Mouse (Mus musculus): Measurements from ENCODE around the gene Pax9. TPM values are rescaled to one million over a fixed set of nuclear protein-coding genes. Genes with fewer than 3 reads are reported as not detected.

The Pax9 gene
- polyA plus RNA-seq (2012; ENCODE audit: insufficient read depth, insufficient read length, missing spikeins): not detected in 2 replicates

- no peak within 1 kb of the TSS for H3K4me3 ChIP-seq (ENCODE audit: insufficient read depth, low read length)
Observed at GRCm38 (mm10) chr12:56691427-56692079, at the start of gene Pax9. Pax9 (plus strand) TSS chr12:56691767.

GRCm38 (mm10) chr12:56669451-56670122 lies 22.0 kb upstream of the Pax9 start:
- Histone ChIP-seq H3K4me1 (ENCODE audit: control insufficient read depth, insufficient read depth, low read length) (no peaks in the 10 kb centered on the region), H3K27ac (ENCODE audit: insufficient read depth, low read depth, low read length) (no peak overlapping the region), H3K4me3 (ENCODE audit: insufficient read depth, low read length) (no peak overlapping the region)
- TF ChIP-seq CTCF (IDR thresholded peaks at IDR 0.05; ENCODE audit: low read depth, low read length): no peak
- no peak for TF ChIP-seq POLR2A (IDR thresholded peaks at IDR 0.05; ENCODE audit: borderline replicate concordance, low read depth, low read length)

More at GRCm38 (mm10) chr12:56691427-56692079, at the start of gene Pax9:
- TF ChIP-seq POLR2A (IDR thresholded peaks at IDR 0.05; ENCODE audit: borderline replicate concordance, low read depth, low read length) (no peak), CTCF (IDR thresholded peaks at IDR 0.05; ENCODE audit: low read depth, low read length) (no peak)
- Histone ChIP-seq H3K27ac (ENCODE audit: insufficient read depth, low read depth, low read length) (no peak within 1 kb of the TSS), H3K4me1 (ENCODE audit: control insufficient read depth, insufficient read depth, low read length) (0 out of 2 replicates have a peak, but pooled peaks cover 2% of the 10 kb centered on the region)

- no peaks in the 10 kb centered on the region for H3K4me1 ChIP-seq (ENCODE audit: control insufficient read depth, insufficient read depth, low read length)
- H3K4me3 ChIP-seq (ENCODE audit: insufficient read depth, low read length): no peak overlapping the region
- TF ChIP-seq CTCF (IDR thresholded peaks at IDR 0.05; ENCODE audit: low read depth, low read length): no peak
- no peak for TF ChIP-seq POLR2A (IDR thresholded peaks at IDR 0.05; ENCODE audit: borderline replicate concordance, low read depth, low read length)
- H3K27ac ChIP-seq (ENCODE audit: insufficient read depth, low read depth, low read length): no peak overlapping the region
Observed at GRCm38 (mm10) chr12:56670795-56671194, 20.8 kb upstream of the Pax9 start.

- no peaks in the 10 kb centered on the region for H3K4me1 ChIP-seq (ENCODE audit: control insufficient read depth, insufficient read depth, low read length)
- H3K4me3 ChIP-seq (ENCODE audit: insufficient read depth, low read length): no peak overlapping the region
- H3K27ac ChIP-seq (ENCODE audit: insufficient read depth, low read depth, low read length): no peak overlapping the region
- no peak for TF ChIP-seq POLR2A (IDR thresholded peaks at IDR 0.05; ENCODE audit: borderline replicate concordance, low read depth, low read length)
- TF ChIP-seq CTCF (IDR thresholded peaks at IDR 0.05; ENCODE audit: low read depth, low read length): no peak; the same call in 1 of the 2 replicates
Observed at GRCm38 (mm10) chr12:56674726-56675125, 16.8 kb upstream of the Pax9 start.

- no peaks in the 10 kb centered on the region for H3K4me1 ChIP-seq (ENCODE audit: control insufficient read depth, insufficient read depth, low read length)
- H3K27ac ChIP-seq (ENCODE audit: insufficient read depth, low read depth, low read length): no peak overlapping the region
- TF ChIP-seq POLR2A (IDR thresholded peaks at IDR 0.05; ENCODE audit: borderline replicate concordance, low read depth, low read length): no peak
- TF ChIP-seq CTCF (IDR thresholded peaks at IDR 0.05; ENCODE audit: low read depth, low read length): no peak
- H3K4me3 ChIP-seq (ENCODE audit: insufficient read depth, low read length): no peak overlapping the region
Observed at GRCm38 (mm10) chr12:56677620-56678019, 13.9 kb upstream of the Pax9 start.

- Histone ChIP-seq H3K4me3 (ENCODE audit: insufficient read depth, low read length) (no peak overlapping the region), H3K27ac (ENCODE audit: insufficient read depth, low read depth, low read length) (no peak overlapping the region), H3K4me1 (ENCODE audit: control insufficient read depth, insufficient read depth, low read length) (no peaks in the 10 kb centered on the region)
- TF ChIP-seq CTCF (IDR thresholded peaks at IDR 0.05; ENCODE audit: low read depth, low read length) (no peak), POLR2A (IDR thresholded peaks at IDR 0.05; ENCODE audit: borderline replicate concordance, low read depth, low read length) (no peak)
Observed at GRCm38 (mm10) chr12:56681096-56681811, 10.3 kb upstream of the Pax9 start.

- Histone ChIP-seq H3K27ac (ENCODE audit: insufficient read depth, low read depth, low read length) (no peak overlapping the region), H3K4me3 (ENCODE audit: insufficient read depth, low read length) (no peak overlapping the region), H3K4me1 (ENCODE audit: control insufficient read depth, insufficient read depth, low read length) (no peaks in the 10 kb centered on the region)
- TF ChIP-seq CTCF (IDR thresholded peaks at IDR 0.05; ENCODE audit: low read depth, low read length) (no peak), POLR2A (IDR thresholded peaks at IDR 0.05; ENCODE audit: borderline replicate concordance, low read depth, low read length) (no peak)
Observed at GRCm38 (mm10) chr12:56687640-56688481, 3.7 kb upstream of the Pax9 start.

GRCm38 (mm10) chr12:56688482-56688840 lies 3.1 kb upstream of the Pax9 start:
- no peak for TF ChIP-seq CTCF (IDR thresholded peaks at IDR 0.05; ENCODE audit: low read depth, low read length)
- TF ChIP-seq POLR2A (IDR thresholded peaks at IDR 0.05; ENCODE audit: borderline replicate concordance, low read depth, low read length): no peak
- H3K4me1 ChIP-seq (ENCODE audit: control insufficient read depth, insufficient read depth, low read length): no peaks in the 10 kb centered on the region
- H3K27ac ChIP-seq (ENCODE audit: insufficient read depth, low read depth, low read length): no peak overlapping the region
- H3K4me3 ChIP-seq (ENCODE audit: insufficient read depth, low read length): no peak overlapping the region

GRCm38 (mm10) chr12:56688920-56689319 lies 2.6 kb upstream of the Pax9 start:
- Histone ChIP-seq H3K4me1 (ENCODE audit: control insufficient read depth, insufficient read depth, low read length) (no peaks in the 10 kb centered on the region), H3K27ac (ENCODE audit: insufficient read depth, low read depth, low read length) (no peak overlapping the region), H3K4me3 (ENCODE audit: insufficient read depth, low read length) (no peak overlapping the region)
- TF ChIP-seq CTCF (IDR thresholded peaks at IDR 0.05; ENCODE audit: low read depth, low read length): no peak

Data from bone marrow macrophage, adult 2 months (primary cell).